Mouse (Mus musculus): ENCODE results near the gene Rapgef4.
"Not testable (repeated sequence)": the region's sequence is repeated elsewhere in the genome, so short reads cannot be mapped to it uniquely, and the experiment has no call there.

Rapgef4 gene

DNA sequence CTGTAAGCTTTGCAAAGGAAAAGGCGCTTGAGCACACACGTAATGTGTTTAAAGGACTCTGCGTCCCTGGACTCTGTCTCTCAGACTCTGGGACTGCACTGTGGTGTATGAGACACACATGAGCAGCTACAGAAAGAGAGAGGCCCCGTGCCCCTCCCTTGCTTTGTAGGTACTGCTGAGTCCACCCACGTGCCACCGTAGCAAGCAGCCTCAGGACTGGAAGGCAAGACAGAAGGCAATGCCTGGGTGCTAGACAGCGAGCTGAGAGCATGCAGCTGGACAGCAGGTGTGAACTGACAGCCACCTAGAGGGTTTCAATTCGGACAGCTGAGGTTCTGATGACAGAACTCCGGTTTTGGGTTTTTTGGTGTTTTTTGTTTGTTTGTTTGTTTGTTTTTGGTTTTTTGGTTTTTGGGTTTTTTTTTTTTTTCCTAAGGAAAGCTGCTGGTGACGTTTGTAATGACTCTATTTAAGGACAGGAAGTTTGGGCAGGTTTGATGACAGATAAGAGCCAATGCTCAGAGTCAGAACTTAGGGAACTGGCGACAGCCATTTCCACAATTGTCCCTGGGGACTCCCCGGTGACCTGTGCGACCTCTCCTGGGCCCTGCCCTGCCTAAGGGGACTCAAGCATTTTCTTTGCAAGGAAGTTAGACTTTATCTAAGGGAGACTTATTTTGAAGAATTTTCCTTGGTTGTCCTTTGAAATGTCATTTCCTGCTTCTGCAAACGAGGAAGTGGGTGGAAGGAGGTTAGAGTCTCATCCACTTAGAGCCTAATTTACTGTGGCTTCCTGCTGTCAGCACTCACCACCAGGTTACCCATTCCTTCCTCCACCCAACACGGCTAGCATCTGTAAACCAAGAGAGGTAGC, 136.3 kb downstream of the Rapgef4 start:
- no peak for DNase-seq (ENCODE audit: low spot score)

DNA sequence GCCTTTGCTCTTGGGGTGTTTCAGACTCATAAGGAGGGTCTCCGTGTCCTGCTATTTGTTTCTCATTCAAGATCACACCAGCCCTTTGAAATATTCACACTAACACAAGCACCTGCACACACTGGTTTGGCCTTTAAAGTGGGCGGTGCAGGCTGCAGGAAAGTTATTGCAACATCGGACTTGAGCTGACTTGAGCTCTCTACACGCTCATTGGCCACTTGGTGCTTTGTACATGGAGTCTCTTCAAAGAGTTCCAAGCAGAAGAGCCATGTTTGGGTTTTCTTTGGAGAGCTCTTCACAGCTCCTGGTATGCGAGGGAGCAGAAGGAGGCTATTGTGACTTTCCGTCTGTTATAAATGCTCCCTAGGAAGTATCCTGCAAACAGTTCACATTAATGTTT, 139.2 kb downstream of the Rapgef4 start:
- DNase-seq (ENCODE audit: low spot score): no peak

DNA sequence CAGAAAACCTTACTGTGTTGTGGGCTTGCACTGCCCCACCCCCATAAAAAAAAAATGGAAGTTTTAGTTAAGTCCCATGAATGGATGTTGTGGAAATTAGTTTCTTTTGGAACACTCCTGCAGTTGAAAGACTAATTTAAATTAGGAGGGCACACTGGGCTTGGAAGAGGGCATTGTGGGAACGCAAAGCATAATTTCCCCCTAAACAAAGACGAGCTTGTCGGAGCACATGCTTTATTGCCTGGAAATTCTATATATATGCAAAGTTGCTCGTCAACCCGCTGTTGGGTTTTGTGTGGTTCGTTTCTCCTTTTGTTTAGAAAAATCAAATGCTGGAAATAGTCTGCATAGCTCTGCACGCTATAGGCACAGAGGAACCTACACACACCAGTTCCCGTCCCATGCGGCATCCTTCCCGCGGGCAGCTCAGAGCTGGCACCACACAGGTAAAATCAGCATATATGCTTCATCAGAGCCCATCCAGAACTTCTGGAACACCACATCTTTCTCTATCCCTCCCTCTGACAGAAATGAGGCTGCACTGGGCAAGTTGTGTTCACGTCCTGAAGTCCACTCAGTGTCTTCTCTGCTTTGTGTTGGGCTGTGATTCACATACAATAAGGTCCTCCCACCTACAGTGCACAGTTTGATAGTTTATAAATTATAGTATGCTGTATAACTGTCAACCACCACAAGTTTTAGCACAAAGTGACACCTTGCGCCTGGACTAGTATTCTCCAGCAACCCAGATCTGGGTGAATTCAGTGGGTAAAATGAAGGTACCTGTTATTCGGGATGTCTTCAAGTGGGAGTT, 141.6 kb downstream of the Rapgef4 start:
- no peak for DNase-seq (ENCODE audit: low spot score)

DNA sequence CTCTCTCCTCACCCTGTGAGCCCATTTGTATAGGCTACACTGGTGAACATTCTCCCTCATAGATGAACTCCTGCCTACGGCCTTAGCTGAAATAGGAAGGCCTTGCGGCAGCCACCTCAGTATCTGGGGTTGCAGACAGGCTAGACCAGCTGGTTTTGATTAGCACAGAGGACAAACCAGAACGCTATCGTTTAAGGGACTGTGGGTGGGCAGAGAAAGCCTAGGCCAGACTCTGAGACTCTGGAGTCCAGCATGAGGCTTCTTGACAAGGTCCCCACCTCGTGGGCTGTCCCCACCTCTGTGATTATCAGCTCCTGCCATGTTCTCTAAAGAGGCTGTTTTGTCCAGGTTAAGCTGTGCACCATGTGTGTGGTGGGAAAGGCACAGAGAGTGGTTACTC, 142.8 kb downstream of the Rapgef4 start:
- no peak for DNase-seq (ENCODE audit: low spot score)

DNA sequence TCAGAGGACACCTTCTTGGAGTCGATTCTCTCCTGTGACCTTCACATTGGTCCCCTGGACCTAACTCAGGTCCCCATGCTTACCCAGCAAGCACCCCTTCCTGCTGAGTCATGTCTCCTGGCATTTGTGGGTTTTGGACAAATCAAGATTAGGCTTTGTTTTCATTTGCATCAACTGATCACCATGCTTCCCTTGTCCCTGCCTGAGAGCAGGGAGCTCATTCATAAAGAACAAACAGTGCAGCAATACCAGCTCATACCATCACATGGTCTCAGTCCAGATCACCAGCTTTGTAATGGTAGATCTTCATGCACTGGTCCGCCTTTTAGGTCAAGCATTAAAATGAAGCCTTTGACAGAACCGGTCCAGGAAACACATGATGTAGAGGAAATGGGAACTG, 144.7 kb downstream of the Rapgef4 start:
- no peak for DNase-seq (ENCODE audit: low spot score)

DNA sequence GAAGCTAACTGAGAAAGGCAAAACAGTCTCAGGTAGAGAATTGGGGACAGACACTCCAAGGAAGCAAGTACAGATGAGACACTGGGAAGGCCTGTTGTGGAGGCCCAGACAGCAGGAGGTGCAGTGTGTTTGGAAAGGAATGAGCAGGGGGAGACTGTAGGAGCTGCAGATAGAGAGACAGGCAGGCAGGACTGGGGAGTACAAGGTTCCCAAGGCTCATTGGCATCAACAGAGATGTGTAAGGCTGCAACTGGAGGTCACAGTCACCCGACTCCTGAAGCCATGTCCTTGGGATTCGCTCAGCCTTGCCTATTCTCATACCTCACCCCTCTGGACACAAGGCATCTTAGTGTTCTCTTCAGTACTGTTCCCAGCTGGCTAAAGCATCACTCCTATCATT, 145.4 kb downstream of the Rapgef4 start:
- no peak for DNase-seq (ENCODE audit: low spot score)

DNA sequence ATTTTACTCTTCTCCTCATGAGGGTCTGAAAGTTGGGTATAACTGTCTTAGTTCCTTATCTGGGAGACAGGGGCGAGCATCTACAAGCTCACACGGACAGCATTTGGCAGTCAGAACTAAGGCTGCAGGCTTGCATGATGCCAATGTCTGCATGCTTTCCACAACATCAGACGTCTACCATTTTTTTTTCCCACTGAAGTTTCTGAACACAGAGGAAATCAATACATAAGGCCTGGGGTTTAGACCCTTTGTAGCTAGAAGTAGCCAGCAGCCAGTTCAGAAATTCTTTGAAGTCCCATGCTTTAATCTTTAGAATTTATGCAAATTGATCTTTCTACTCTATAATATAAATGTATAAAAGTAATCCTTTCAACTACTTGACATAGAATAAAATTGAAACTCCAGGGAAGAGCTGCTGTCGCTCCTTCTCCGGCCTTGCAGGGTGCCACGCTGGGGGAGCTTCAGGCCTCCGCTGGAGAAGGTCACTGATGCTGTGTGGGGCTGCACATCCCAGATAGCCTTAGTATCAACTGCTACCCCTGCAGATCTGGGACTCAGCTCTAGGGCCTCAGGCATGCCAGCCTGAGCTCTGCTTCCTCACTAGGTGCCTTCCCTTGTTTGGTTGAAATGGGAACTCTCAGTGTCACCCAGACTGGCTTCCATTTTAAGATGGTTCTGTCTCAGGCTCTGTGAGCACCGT, 148.7 kb downstream of the Rapgef4 start:
- no peak for DNase-seq (ENCODE audit: low spot score)

DNA sequence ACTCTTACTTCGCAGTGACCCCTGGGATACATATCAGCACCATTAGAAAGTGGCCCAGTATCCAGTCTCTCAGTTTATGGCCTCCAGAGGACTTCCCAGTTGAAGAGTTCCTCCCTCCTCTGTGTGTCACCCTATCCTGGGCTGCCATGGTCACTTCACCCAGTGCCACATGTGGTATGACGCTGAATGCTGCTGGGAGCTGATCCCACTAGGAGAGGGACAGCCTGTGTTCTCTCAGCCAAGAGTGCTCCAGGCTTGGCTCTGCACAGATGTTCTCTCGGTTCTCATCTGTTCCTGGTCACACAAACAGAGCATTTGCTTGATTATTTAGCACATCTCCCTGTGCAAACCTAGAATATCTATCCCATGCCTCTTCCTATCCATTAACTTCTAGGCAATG, 151.2 kb downstream of the Rapgef4 start:
- DNase-seq (ENCODE audit: low spot score): no peak

DNA sequence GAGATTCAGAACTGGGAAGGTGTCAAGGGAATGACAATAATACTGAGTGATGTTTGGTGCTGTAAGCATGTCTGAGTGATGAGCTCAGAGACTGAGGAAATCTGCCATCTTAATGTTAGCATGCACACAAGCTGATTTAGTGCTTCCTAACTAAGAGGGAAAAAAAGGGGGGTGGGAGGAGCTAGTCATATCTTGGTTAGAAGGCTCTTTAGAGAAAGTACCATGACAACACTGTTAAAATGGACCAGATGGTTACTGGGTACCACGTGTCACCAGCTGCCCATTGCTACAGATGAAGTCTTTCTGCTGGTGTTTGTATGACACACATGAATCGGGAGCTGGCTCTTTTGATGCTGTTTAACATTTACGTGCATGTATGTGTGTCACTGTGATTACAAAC, 155.0 kb downstream of the Rapgef4 start:
- no peak for DNase-seq (ENCODE audit: low spot score)

DNA sequence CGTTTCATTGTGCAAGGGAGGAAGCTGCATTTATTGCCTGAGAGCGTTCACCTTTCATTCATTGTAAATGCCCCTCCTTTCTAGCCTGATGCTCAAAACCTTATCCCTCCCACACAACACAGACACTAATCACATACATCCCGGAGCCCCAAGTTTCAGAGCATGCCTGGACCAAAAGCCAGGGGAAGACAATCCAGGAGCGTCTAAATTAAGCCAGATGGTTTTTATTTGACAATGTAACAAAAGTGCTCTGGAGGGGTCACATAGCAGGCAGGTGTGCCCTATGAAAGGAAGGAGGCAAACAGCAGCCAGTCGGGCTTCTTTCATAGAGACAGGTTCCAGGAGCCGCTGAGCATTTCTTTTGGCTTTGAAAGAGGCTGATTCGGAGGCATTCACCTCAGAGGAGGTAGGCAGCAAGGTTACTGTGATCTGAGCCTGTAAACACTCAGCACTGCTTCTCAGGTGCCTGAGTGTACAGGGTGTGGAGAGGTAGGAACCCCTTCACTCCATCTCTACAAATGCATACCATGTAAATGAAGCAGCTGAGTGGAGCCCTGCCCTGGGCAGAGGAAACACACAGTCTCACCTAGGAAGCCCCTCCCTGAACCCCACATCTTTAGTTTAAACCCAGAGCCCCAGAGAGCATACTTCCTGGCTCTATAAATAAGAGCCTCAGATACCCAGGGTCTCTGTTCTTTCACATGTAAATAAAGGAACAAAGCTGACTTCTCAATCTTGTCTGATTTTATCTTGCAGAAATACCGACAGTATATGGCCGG, 155.6 kb downstream of the Rapgef4 start:
- no peak for DNase-seq (ENCODE audit: low spot score)

DNA sequence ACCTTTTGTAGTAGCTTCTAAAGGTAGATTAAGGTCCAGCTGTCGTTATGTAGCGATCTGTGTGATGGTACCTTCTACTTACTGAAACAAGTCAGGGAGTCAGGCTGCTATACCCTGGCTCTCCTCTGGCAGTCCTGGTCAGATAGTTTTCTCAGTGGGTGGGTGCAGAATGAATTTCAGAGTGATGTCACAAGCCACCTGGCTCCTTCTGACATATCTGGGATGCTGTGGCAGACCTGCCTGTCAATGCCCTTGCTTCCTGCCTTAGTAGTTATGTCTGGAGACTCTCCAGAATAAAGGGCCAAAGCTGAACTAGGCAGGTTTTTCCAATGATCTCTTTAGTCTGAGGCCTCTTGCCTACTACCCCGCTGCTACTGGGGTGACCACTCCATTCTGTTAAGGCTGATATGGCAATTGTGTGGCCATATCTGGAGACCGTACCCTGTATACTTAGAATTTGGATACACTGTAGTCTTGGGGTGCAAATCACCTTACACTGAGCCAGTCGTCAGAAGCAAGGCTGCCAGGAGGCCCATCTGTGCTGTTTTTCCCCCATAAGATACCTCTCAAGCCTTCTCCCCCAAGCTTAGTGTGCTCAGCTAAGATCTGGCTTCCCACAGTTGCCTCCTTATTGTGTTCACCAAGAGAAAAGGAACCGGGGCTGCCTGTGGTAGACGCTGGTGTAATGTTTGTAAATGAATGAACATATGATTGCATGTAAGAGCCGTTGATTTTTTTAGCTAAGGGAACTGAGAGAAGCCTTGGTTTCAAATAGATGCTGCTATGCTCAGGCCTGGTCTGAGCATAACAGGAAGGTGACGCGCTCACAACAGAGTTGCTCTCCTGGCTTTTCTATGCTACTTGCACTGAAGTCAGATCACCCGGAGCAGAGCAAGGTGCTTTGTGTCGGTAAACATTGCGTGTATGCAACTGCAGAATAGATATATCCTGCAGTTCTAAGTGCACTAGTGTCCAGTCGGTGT, 159.1 kb downstream of the Rapgef4 start:
- no peak for DNase-seq (ENCODE audit: low spot score)

DNA sequence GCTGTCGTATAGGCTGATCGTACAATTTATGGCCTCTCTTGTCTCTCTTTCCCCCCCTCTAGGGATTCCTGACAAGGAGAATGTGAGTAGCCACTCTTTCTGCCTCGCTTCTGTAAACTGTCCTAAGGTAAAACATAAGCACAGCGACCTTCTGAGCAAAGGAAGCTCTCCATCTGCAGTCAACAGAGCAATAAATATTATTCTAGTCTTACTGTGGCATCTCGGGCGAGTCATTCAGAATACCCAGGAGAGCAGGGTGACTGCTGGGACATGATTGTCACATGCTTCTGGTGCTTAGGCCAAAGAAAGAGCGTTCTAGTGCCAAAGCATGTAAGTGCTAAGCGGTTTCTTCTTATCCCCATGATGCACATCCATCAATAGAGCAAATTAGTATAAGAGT, 160.1 kb downstream of the Rapgef4 start:
- no peak for DNase-seq (ENCODE audit: low spot score)

DNA sequence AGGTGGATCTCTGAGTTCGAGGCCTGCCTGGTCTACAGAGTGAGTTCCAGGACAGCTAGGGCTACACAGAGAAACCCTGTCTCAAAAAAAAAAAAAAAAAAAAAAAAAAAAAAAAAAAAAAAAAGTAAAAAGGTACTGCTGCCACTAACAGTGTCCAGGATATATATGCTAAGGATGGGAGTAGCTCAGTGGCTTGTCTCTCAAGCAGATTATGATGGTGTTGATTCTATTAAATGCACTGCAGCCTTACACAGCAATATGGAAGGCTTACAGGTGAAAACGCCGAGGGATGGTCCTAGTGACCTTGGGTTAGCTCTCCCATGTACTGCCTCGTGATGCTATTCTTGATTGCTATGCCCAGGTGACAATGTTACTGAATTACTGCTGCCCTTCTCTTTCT, 160.7 kb downstream of the Rapgef4 start:
- not testable (repeated sequence) for DNase-seq (ENCODE audit: low spot score)

DNA sequence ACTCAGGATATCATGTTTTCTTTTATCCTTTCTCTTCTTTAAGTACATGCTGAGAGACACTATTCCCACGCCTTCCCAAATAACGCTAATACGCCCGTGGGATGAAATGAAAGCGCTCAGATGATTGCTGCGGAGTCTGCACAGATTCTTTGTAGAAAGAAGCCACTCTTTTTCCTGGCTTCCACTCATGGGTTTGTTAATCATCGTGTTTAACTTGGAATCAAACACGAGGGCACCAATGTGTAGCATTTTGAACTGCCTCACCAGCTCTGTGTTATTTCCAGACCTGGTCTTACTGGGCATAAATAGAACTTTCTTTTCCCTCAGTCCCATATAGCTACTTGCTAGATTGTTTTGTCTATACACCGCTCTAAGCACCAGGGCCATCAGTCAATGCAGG, 162.4 kb downstream of the Rapgef4 start:
- DNase-seq (ENCODE audit: low spot score): no peak

DNA sequence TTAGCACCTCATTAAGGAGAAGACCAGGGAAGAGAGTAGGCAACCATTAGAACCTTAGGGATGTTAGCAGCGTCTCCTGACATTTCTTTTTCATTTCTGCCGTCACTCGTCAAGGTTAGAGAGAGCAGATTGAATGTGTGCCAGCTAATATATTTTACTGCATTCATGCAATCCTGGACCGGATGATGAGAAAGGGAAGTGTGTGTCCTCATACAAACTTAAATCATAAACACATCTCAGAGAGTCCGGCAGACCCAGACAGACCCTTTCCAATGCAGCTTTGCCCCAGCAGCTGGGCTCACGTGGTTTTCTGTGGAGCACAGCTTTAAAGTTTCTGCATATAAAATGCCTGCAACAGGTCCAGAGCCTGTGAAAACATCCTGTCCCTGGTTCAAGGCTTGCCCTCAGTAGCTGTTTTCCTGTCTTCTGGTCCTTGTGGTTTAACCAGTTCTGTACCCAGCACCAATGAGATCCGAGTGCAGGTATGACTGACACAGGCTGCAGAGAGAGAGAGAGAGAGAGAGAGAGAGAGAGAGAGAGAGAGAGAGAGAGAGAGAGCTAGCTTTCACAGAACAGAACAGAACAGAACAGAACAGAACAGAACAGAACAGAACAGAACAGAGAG, 163.6 kb downstream of the Rapgef4 start:
- no peak for DNase-seq (ENCODE audit: low spot score)

DNA sequence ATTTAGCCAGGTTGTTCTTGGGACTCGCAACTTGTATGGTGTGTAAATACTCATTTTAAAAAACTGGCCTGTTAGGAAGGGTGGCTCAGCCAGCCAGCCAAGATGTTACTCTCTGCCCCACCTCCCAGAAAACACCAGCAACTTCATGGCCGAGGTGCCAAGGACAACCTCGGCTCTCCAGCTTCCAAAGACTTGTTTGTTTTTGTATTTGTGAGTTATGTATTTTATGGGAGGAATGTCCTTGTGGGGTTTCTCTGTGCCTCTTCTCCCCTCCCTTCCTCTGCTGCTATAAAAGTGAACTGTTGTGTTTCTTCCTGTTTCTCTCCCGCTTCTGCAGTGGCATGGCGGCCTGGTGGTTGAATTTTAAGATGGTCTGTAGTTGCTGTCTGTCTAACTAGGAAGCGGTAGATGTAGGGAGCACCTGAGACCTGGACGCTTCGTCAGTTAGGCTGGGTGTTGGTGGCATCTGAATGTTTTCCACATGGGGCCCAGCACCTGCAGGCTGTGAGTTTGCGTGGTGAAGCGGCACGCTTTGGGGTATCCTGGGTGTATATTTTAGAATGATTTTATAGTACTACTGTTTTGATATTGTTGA, 164.3 kb downstream of the Rapgef4 start:
- no peak for DNase-seq (ENCODE audit: low spot score)

DNA sequence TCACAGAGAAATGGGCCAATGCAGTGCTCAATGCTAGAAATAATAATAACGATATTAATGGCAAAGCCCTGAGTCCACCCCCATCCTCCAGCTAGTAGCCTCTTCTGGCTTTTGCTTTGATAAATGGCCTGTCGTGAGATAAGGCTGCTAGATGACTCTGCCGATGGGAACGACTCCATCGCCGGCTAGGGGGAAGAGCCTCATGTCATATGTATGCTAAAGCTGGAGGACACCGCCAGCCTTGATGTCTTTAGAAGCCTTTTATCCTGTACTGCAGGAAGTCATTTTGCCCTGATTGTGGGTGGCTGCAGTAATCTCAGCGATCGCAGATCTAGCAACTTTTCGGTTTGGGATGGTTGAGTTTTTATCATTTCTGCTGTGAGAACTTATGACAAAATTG, 165.0 kb downstream of the Rapgef4 start:
- no peak for DNase-seq (ENCODE audit: low spot score)

DNA sequence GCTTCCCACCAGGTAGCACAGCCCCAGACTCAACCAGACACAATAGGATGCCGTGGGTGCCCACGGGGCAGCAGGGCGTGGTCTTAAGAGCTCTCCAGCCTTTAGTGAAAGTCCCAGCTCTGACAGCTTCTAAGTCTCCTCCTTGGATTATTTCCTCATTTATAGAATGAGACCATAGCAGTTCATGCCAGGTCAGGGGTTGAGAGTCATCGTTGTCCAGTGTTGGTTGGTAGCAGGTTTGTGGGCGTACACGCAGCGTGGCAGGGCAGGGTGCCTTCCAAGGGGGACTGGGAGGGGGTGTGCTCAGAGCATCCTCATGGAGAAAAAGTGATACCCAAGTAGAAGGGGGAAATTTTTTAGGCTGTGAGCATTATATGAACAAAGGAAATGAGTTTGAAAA, 166.2 kb downstream of the Rapgef4 start:
- no peak for DNase-seq (ENCODE audit: low spot score)

DNA sequence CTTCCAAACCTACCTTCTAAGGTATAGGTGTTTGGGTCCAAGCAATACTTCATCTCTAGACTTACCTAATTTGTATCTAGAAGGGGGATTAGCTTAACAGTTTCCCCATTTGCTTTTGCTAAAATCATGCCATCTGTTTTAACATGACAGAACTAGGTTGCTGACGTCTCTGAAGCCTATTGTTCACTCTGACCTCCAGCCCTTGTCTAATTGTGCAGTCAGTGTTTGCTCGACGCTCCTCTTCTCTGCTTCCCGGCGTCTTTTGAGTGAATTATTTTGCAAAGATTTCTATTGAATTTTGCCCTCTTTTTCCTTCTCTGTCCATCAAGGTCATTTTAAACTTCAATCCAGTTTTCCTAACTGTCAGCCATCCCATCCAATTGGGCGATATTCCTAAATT, 166.7 kb downstream of the Rapgef4 start:
- DNase-seq (ENCODE audit: low spot score): no peak

DNA sequence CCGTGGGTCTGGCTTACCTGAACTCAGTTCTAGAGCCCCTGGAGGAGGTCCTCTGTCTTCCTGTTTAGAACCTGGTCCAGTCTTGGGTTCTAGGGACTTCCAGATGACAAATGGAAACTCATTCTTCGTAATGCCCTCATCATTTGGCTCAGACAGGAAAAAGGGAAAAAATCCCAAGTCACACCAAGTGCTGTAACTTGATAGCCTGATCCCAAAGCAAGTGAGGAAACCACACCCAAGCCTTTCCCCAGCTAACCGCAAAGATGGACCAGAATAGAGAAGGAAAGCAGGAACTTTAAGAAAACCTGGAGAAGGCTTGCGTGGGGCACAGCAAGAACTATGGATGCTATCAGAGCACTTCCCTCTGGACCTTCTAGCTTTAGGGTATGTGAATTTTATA, 167.6 kb downstream of the Rapgef4 start:
- no peak for DNase-seq (ENCODE audit: low spot score)
